Mouse (Mus musculus) intestine, embryonic 16.5 days (tissue): ENCODE measurements around the gene Eif4a2. TPM values are rescaled to one million over a fixed set of nuclear protein-coding genes. Genes with fewer than 3 reads are reported as not detected.

ENCODE experiments used
- ATAC-seq: fragments of 200-750 bp; cut with Nextera tagmentation; 2 replicates; pipeline ENCODE4 v1.8.0; 2017; ENCODE audit warnings: moderate TSS enrichment, moderate library complexity
- H3K27ac ChIP-seq: fragments of 300-500 bp; sonication (generic); 2 replicates; pipeline ENCODE4 v1.5.1; 2014; ENCODE audit warnings: mild to moderate bottlenecking, low read length
- H3K27me3 ChIP-seq: fragments of 300-500 bp; sonication (generic); replicated peaks from 2 replicates; pipeline ENCODE4 v1.6.1; 2014; ENCODE audit warnings: low read length, control low read depth, mixed read lengths; ENCODE audit not compliant: control insufficient read depth, insufficient read depth
- H3K36me3 ChIP-seq: fragments of 300-500 bp; sonication (generic); 2 replicates; pipeline ENCODE4 v1.6.1; 2014; ENCODE audit warnings: low read length, control low read depth; ENCODE audit not compliant: control insufficient read depth, insufficient read depth
- H3K4me1 ChIP-seq: fragments of 300-500 bp; sonication (generic); 2 replicates; pipeline ENCODE4 v1.6.1; 2014; ENCODE audit warnings: low read length, control low read depth, mixed read lengths; ENCODE audit not compliant: control insufficient read depth, insufficient read depth
- H3K4me2 ChIP-seq: fragments of 300-500 bp; sonication (generic); 2 replicates; pipeline ENCODE4 v1.6.1; 2014; ENCODE audit warnings: low read depth, low read length, control low read depth
- H3K4me3 ChIP-seq: fragments of 300-500 bp; sonication (generic); 2 replicates; pipeline ENCODE4 v1.5.1; 2014; ENCODE audit warnings: mild to moderate bottlenecking, low read length
- H3K9ac ChIP-seq: fragments of 300-500 bp; sonication (generic); 2 replicates; pipeline ENCODE4 v1.6.1; 2014; ENCODE audit warnings: low read depth, low read length
- H3K9me3 ChIP-seq: fragments of 300-500 bp; sonication (generic); 2 replicates; pipeline ENCODE4 v1.6.1; 2016; ENCODE audit warnings: low read length, control low read depth; ENCODE audit not compliant: control insufficient read depth
- WGBS: fragments of 180-500 bp; shearing (Covaris S2); extraction: QIAGEN DNeasy Blood & Tissue Kit; methylation state at CpG from one replicate; pipeline ENCODE4 v1.1.7; 2014; 5-methylcytosine and 5-hydroxymethylcytosine counted together
- polyA plus RNA-seq: library from polyadenylated mRNA; unstranded; fragments of >200 nt; fragmentation: Nextera tagmentation; extraction: Ambion mirVana; gene quantifications from 2 replicates; pipeline ENCODE4 v1.2.1, GENCODE M21; 2015

The Eif4a2 gene
- polyA plus RNA-seq, 1 experiment from 2014 or later: 193 TPM

GRCm38 (mm10) chr16:23102340-23103037, 4.8 kb upstream of the Eif4a2 start:
- ATAC-seq: peak; percentile 9; the same call in 1 of the 2 replicates
- Histone ChIP-seq H3K9ac (peak overlapping the region; percentile 62), H3K36me3 (no peaks in the 10 kb centered on the region), H3K4me1 (peaks cover 21% of the 10 kb centered on the region; the same call in 1 of the 2 replicates), H3K27me3 (no peaks in the 10 kb centered on the region), H3K4me2 (peak overlapping the region; percentile 59), H3K27ac (peak overlapping the region; percentile 49), H3K4me3 (peak overlapping the region; percentile 38), H3K9me3 (no peaks in the 10 kb centered on the region)
- whole genome bisulfite sequencing: 11% methylated on average over 15 of the region's 15 CpGs

GRCm38 (mm10) chr16:23103038-23103745, 4.1 kb upstream of the Eif4a2 start:
- no peaks in the 10 kb centered on the region for H3K9me3 ChIP-seq
- no peaks in the 10 kb centered on the region for H3K36me3 ChIP-seq
- peak overlapping the region; percentile 59 for H3K4me2 ChIP-seq
- H3K4me3 ChIP-seq: peak overlapping the region; percentile 38
- peaks cover 21% of the 10 kb centered on the region; the same call in 1 of the 2 replicates for H3K4me1 ChIP-seq
- no peaks in the 10 kb centered on the region for H3K27me3 ChIP-seq
- H3K9ac ChIP-seq: peak overlapping the region; percentile 62
- 36% methylated on average over 17 of the region's 17 CpGs for WGBS
- peak overlapping the region; percentile 49 for H3K27ac ChIP-seq
- no peak for ATAC-seq

GRCm38 (mm10) chr16:23103841-23104240, 3.4 kb upstream of the Eif4a2 start:
- WGBS: 73% methylated on average over 2 of the region's 2 CpGs
- Histone ChIP-seq H3K9ac (no peak overlapping the region), H3K9me3 (no peaks in the 10 kb centered on the region), H3K4me1 (peaks cover 21% of the 10 kb centered on the region; the same call in 1 of the 2 replicates), H3K4me2 (no peak overlapping the region), H3K4me3 (no peak overlapping the region), H3K27me3 (no peaks in the 10 kb centered on the region), H3K36me3 (no peaks in the 10 kb centered on the region), H3K27ac (no peak overlapping the region)
- no peak for ATAC-seq

GRCm38 (mm10) chr16:23106121-23106520, 1.1 kb upstream of the Eif4a2 start:
- no peaks in the 10 kb centered on the region for H3K27me3 ChIP-seq
- no peak overlapping the region for H3K27ac ChIP-seq
- no peak overlapping the region for H3K4me3 ChIP-seq
- H3K4me1 ChIP-seq: peaks cover 12% of the 10 kb centered on the region
- H3K9me3 ChIP-seq: no peaks in the 10 kb centered on the region
- no peak for ATAC-seq
- H3K9ac ChIP-seq: no peak overlapping the region
- peaks cover 2% of the 10 kb centered on the region; the same call in 1 of the 2 replicates for H3K36me3 ChIP-seq
- 64% methylated on average over 7 of the region's 7 CpGs for WGBS
- H3K4me2 ChIP-seq: 0 out of 2 replicates have a peak overlapping the region, but pooled peaks have one; percentile 14

- Histone ChIP-seq H3K4me2 (peak overlapping the region; percentile 79), H3K9me3 (no peaks in the 10 kb centered on the region), H3K36me3 (peaks cover 10% of the 10 kb centered on the region), H3K9ac (peak overlapping the region; percentile 99), H3K27ac (peak overlapping the region; percentile 98), H3K27me3 (no peaks in the 10 kb centered on the region), H3K4me3 (peak overlapping the region; percentile 99), H3K4me1 (peaks cover 8% of the 10 kb centered on the region)
- peak; percentile 74 for ATAC-seq
- WGBS: under 1% methylated on average over 52 of the region's 52 CpGs
These were observed 909 bp downstream of the Eif4a2 start for GRCm38 (mm10) chr16:23107946-23108759.

- H3K9ac ChIP-seq: peak overlapping the region; percentile 99
- peak overlapping the region; percentile 79 for H3K4me2 ChIP-seq
- H3K4me3 ChIP-seq: peak overlapping the region; percentile 99
- no peaks in the 10 kb centered on the region for H3K9me3 ChIP-seq
- WGBS: 4% methylated on average over 5 of the region's 5 CpGs
- peaks cover 10% of the 10 kb centered on the region for H3K36me3 ChIP-seq
- ATAC-seq: no peak
- peak overlapping the region; percentile 63 for H3K27ac ChIP-seq
- H3K27me3 ChIP-seq: no peaks in the 10 kb centered on the region
- peaks cover 8% of the 10 kb centered on the region for H3K4me1 ChIP-seq
These were observed 1.7 kb downstream of the Eif4a2 start for GRCm38 (mm10) chr16:23108943-23109342.

GRCm38 (mm10) chr16:23109350-23110280, 2.4 kb downstream of the Eif4a2 start:
- H3K27me3 ChIP-seq: no peaks in the 10 kb centered on the region
- WGBS: 40% methylated on average over 5 of the region's 5 CpGs
- peak overlapping the region; percentile 99 for H3K9ac ChIP-seq
- H3K27ac ChIP-seq: peak overlapping the region; percentile 63
- ATAC-seq: no peak
- peak overlapping the region; percentile 79 for H3K4me2 ChIP-seq
- H3K4me3 ChIP-seq: peak overlapping the region; percentile 99
- peaks cover 8% of the 10 kb centered on the region for H3K4me1 ChIP-seq
- no peaks in the 10 kb centered on the region for H3K9me3 ChIP-seq
- peaks cover 12% of the 10 kb centered on the region for H3K36me3 ChIP-seq

GRCm38 (mm10) chr16:23112348-23112747, 5.1 kb downstream of the Eif4a2 start:
- ATAC-seq: no peak
- Histone ChIP-seq H3K4me1 (peaks cover 4% of the 10 kb centered on the region), H3K27ac (no peak overlapping the region), H3K36me3 (peaks cover 12% of the 10 kb centered on the region), H3K9me3 (no peaks in the 10 kb centered on the region), H3K9ac (no peak overlapping the region), H3K4me2 (no peak overlapping the region), H3K27me3 (no peaks in the 10 kb centered on the region), H3K4me3 (no peak overlapping the region)
- 75% methylated on average over 12 of the region's 12 CpGs for WGBS
